Mouse (Mus musculus) kidney, embryonic 16.5 days (tissue): ENCODE results near the gene Syngap1. TPM values are rescaled to one million over a fixed set of nuclear protein-coding genes. Genes with fewer than 3 reads are reported as not detected.
"Not testable (repeated sequence)": the region's sequence is repeated elsewhere in the genome, so short reads cannot be mapped to it uniquely, and the experiment has no call there.

Source experiments
- ATAC-seq: fragments of 200-750 bp; cut with Nextera tagmentation; 2 replicates; pipeline ENCODE4 v1.8.0; 2017; ENCODE audit warnings: moderate TSS enrichment; ENCODE audit not compliant: low FRiP score, low TSS enrichment
- H3K27ac ChIP-seq: fragments of 300-500 bp; sonication (generic); 2 replicates; pipeline ENCODE4 v1.5.1; 2014; ENCODE audit warnings: low read length
- H3K27me3 ChIP-seq: fragments of 300-500 bp; sonication (generic); 2 replicates; pipeline ENCODE4 v1.6.1; 2014; ENCODE audit warnings: low read length, control low read depth, mixed read lengths; ENCODE audit not compliant: insufficient read depth
- H3K36me3 ChIP-seq: fragments of 300-500 bp; sonication (generic); 2 replicates; pipeline ENCODE4 v1.6.1; 2014; ENCODE audit warnings: low read length, control low read depth, mixed read lengths; ENCODE audit not compliant: insufficient read depth
- H3K4me1 ChIP-seq: fragments of 300-500 bp; sonication (generic); 2 replicates; pipeline ENCODE4 v1.6.1; 2014; ENCODE audit warnings: low read length, control low read depth, mixed read lengths; ENCODE audit not compliant: insufficient read depth
- H3K4me2 ChIP-seq: fragments of 300-500 bp; sonication (generic); replicated peaks from 2 replicates; pipeline ENCODE4 v1.6.1; 2014; ENCODE audit warnings: low read depth, low read length
- H3K4me3 ChIP-seq: fragments of 300-500 bp; sonication (generic); 2 replicates; pipeline ENCODE4 v1.5.1; 2014; ENCODE audit warnings: mild to moderate bottlenecking, low read length
- H3K9ac ChIP-seq: fragments of 300-500 bp; sonication (generic); replicated peaks from 2 replicates; pipeline ENCODE4 v1.6.1; 2014; ENCODE audit warnings: low read length
- H3K9me3 ChIP-seq: fragments of 300-500 bp; sonication (generic); 2 replicates; pipeline ENCODE4 v1.6.1; 2016; ENCODE audit warnings: low read length, control low read depth
- WGBS: fragments of 180-500 bp; shearing (Covaris S2); extraction: QIAGEN DNeasy Blood & Tissue Kit; methylation state at CpG from one replicate; pipeline ENCODE4 v1.1.7; 2014; 5-methylcytosine and 5-hydroxymethylcytosine counted together
- polyA plus RNA-seq: library from polyadenylated mRNA; unstranded; fragments of >200 nt; fragmentation: Nextera tagmentation; extraction: Ambion mirVana; gene quantifications from 2 replicates; pipeline ENCODE4 v1.2.1, GENCODE M21; 2015

Syngap1 gene
- polyA plus RNA-seq, 1 experiment from 2014 or later, result 1.1 TPM

DNA sequence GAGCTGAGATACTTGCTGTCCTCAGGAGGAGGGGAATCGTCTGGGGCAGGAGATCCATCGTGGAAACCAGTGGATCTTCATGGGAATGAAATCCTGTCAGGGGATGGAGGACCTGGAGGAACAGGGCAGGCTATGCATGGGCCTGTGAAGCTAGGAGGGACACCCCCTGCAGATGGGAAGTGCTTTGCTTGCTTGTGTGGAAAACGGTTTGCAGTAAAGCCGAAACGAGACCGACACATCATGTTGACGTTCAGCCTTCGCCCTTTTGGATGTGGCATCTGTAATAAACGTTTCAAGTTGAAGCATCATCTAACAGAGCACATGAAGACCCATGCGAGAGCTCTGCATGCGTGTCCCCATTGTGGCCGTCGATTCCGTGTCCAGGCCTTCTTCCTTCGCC is 33.5 kb downstream of the Syngap1 start:
- Histone ChIP-seq H3K9ac (no peak overlapping the region), H3K4me3 (no peak overlapping the region), H3K9me3 (no peaks in the 10 kb centered on the region), H3K27ac (no peak overlapping the region), H3K36me3 (peaks cover 37% of the 10 kb centered on the region), H3K27me3 (no peaks in the 10 kb centered on the region), H3K4me1 (peaks cover 28% of the 10 kb centered on the region), H3K4me2 (peak overlapping the region; percentile 72; the same call in 1 of the 2 replicates)
- no peak for ATAC-seq
- 90% methylated on average over 15 of the region's 15 CpGs for WGBS

DNA sequence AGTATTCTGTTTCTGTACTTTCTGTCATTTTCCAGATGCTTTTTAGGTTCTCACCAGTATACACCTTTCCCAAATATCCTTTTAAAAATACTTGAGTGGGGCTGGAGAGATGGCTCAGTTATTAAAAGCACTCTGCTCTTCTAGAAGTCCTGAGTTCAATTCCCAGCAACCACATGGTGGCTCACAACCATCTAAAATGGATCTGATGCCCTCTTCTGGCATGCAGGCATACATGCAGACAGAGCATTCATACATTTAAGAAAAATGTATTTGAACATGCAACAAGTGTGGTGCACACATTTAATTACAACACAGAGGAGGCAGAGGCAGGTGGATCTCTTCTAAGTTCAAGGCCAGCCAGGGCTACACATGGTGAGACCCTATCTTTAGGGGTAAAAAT is 34.4 kb downstream of the Syngap1 start:
- Histone ChIP-seq H3K4me2 (no peak overlapping the region), H3K27ac (no peak overlapping the region), H3K27me3 (no peaks in the 10 kb centered on the region), H3K36me3 (peaks cover 37% of the 10 kb centered on the region), H3K9ac (no peak overlapping the region), H3K9me3 (no peaks in the 10 kb centered on the region), H3K4me3 (no peak overlapping the region), H3K4me1 (peaks cover 28% of the 10 kb centered on the region)
- no peak for ATAC-seq

- H3K4me2 ChIP-seq, ATAC-seq, H3K9me3 ChIP-seq, H3K27me3 ChIP-seq, H3K4me3 ChIP-seq, H3K9ac ChIP-seq, H3K27ac ChIP-seq: not testable (repeated sequence)
- Histone ChIP-seq H3K36me3 (peaks cover 42% of the 10 kb centered on the region), H3K4me1 (peaks cover 14% of the 10 kb centered on the region)
- 88% methylated on average over 6 of the region's 6 CpGs for WGBS
These were observed 36.3 kb downstream of the Syngap1 start for GRCm38 (mm10) chr17:26977354-26977753.

DNA sequence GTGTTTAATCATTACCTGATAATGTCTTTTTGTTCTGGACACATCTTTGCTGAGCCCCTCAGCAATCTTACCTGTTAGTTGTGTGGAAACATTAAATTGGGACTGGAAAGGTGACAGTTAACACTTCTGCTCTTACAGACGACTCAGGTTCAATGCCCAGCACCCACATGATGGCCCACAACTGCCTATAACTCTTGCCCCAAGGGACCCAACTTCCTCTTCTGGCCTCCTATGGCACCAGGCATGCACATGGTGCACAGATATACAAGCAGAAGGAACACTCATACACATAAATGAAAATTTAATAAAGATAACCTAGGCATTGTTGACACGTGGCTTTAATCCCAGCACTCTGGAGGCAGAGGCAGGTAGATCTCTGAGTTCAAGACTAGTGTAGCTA is 38.4 kb downstream of the Syngap1 start:
- no peak overlapping the region for H3K4me3 ChIP-seq
- no peak for ATAC-seq
- H3K36me3 ChIP-seq, result peaks cover 42% of the 10 kb centered on the region
- H3K4me2 ChIP-seq, result no peak overlapping the region
- peaks cover 5% of the 10 kb centered on the region for H3K4me1 ChIP-seq
- no peaks in the 10 kb centered on the region for H3K27me3 ChIP-seq
- no peak overlapping the region for H3K27ac ChIP-seq
- WGBS, result 79% methylated on average over 2 of the region's 2 CpGs
- no peak overlapping the region for H3K9ac ChIP-seq
- no peaks in the 10 kb centered on the region for H3K9me3 ChIP-seq

- 76% methylated on average over 2 of the region's 2 CpGs for WGBS
- H3K27me3 ChIP-seq, result no peaks in the 10 kb centered on the region
- no peak overlapping the region for H3K27ac ChIP-seq
These were observed 40.0 kb downstream of the Syngap1 start for GRCm38 (mm10) chr17:26981050-26981449.

DNA sequence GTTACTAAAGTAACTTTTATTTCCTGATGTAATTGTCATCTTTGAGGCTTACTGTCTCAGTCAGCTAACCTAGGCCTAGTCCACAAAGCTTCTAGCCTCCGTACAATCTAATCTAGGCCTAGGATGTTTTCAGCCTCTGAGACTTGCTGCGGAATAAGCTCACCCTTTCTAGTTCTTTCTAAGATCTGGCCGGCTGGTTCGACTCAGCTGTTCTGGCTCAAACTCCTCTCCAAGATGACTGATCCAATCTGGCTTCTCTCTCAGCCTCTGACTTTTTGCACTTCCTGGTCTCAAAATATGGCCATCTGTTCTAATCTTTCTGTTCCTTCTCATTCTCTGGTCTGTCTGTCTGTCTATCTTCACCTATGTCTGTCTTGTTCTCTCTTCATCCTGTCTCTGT is 42.3 kb downstream of the Syngap1 start:
- no peak for ATAC-seq
- Histone ChIP-seq H3K36me3 (peaks cover 12% of the 10 kb centered on the region), H3K4me3 (no peak overlapping the region), H3K4me2 (no peak overlapping the region), H3K27ac (no peak overlapping the region), H3K27me3 (no peaks in the 10 kb centered on the region), H3K4me1 (no peaks in the 10 kb centered on the region), H3K9ac (no peak overlapping the region), H3K9me3 (no peaks in the 10 kb centered on the region)
- WGBS, result 85% methylated on average over 4 of the region's 4 CpGs

More at GRCm38 (mm10) chr17:26981050-26981449, 40.0 kb downstream of the Syngap1 start:
- Histone ChIP-seq H3K9ac (no peak overlapping the region), H3K36me3 (peaks cover 31% of the 10 kb centered on the region), H3K4me1 (no peaks in the 10 kb centered on the region), H3K9me3 (no peaks in the 10 kb centered on the region), H3K4me2 (no peak overlapping the region), H3K4me3 (no peak overlapping the region)
- ATAC-seq, result no peak

DNA sequence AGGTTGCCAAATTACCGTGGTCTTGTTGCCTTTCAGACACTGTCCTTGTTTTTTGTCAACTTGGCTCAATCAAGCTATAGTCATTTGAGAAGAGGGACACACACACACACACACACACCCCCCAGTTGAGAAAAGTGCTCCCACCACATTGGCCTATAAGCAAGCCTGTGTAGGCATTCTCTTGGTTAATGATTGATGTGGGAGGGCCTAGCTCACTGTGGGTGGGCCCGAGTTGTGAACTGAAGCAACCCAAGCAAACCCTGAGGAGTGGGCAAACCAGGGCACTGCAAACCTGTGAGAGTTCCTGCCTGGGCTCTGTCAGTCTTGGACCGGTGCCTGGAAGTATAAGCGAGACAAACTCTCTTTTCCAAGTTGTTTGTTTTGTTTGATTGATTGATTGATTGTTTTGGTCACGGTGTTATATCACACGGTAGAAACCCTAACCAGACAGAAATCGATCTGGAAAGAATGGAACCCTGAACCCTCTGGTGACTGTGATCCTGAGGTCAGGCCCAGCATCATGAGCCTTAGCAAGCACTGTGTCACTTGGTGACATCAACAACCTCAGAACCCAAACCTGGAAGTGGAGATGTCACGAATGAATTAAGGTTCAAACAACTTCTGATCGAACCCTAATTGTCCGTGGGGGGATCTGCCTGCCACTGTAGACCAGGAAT is 44.6 kb downstream of the Syngap1 start:
- ATAC-seq, result no peak
- no peak overlapping the region for H3K4me3 ChIP-seq
- 57% methylated on average over 10 of the region's 10 CpGs for WGBS

GRCm38 (mm10) chr17:26990521-26990920 is 49.5 kb downstream of the Syngap1 start:
- no peaks in the 10 kb centered on the region for H3K9me3 ChIP-seq
- H3K27me3 ChIP-seq, result no peaks in the 10 kb centered on the region
- no peak overlapping the region for H3K9ac ChIP-seq
- no peak overlapping the region for H3K4me2 ChIP-seq
- ATAC-seq, result no peak
- no peaks in the 10 kb centered on the region for H3K36me3 ChIP-seq
- H3K4me1 ChIP-seq, result 0 out of 2 replicates have a peak, but pooled peaks cover 4% of the 10 kb centered on the region
- no peak overlapping the region for H3K4me3 ChIP-seq
- H3K27ac ChIP-seq, result no peak overlapping the region

More for the DNA sequence above, 44.6 kb downstream of the Syngap1 start:
- no peak overlapping the region for H3K4me2 ChIP-seq
- H3K27ac ChIP-seq, result no peak overlapping the region
- H3K9ac ChIP-seq, result no peak overlapping the region
- H3K36me3 ChIP-seq, result peaks cover 4% of the 10 kb centered on the region; the same call in 1 of the 2 replicates
- H3K4me1 ChIP-seq, result no peaks in the 10 kb centered on the region
- H3K27me3 ChIP-seq, result no peaks in the 10 kb centered on the region
- H3K9me3 ChIP-seq, result no peaks in the 10 kb centered on the region

DNA sequence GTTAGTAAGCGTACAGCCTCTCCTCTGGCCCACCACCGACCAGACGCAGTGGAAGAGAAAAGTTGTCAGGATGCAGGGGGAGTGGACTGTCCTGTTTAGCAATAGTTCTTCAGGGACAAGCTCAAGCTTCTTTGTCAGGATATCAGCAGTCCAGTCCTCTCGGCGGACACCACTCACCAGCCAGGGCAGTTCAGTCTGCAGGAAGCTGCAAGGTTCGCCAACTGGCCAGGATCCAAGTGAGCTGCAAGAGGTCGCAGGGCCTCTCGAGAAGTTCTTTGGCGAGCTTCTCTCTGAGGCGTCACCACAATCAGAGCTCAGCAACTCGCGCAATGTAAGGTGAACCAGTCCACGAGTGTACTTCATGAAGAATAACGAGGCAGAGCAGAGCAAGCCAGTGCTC is 53.4 kb downstream of the Syngap1 start:
- H3K36me3 ChIP-seq, result no peaks in the 10 kb centered on the region
- 51% methylated on average over 14 of the region's 14 CpGs for WGBS
- 0 out of 2 replicates have a peak, but pooled peaks have one; percentile 12 for ATAC-seq
- no peaks in the 10 kb centered on the region for H3K9me3 ChIP-seq
- no peak overlapping the region for H3K9ac ChIP-seq
- H3K27me3 ChIP-seq, result no peaks in the 10 kb centered on the region
- no peak overlapping the region for H3K4me3 ChIP-seq
- 0 out of 2 replicates have a peak overlapping the region, but pooled peaks have one; percentile 13 for H3K27ac ChIP-seq
- 0 out of 2 replicates have a peak, but pooled peaks cover 4% of the 10 kb centered on the region for H3K4me1 ChIP-seq
- no peak overlapping the region for H3K4me2 ChIP-seq

DNA sequence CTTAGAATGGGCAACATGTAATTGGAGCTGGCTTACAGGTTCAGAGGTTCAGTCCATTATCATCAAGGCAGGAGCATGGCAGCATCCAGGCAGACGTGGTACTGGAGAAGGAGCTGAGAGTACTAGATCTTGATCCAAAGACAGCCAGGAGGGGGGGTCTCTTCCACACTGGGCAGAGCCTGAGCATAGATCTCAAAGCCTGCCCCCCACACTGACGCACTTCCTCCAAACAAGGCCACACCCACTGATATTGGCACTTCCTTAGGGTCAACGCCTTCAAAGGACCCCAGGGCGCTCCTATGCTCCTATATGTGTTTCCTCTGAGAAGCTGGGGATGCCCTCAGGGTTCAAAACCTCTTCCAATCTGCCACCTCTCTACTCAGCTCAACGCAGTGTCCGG is 54.0 kb downstream of the Syngap1 start:
- H3K9me3 ChIP-seq, result no peaks in the 10 kb centered on the region
- no peak overlapping the region for H3K4me3 ChIP-seq
- H3K4me1 ChIP-seq, result 0 out of 2 replicates have a peak, but pooled peaks cover 4% of the 10 kb centered on the region
- no peak overlapping the region for H3K9ac ChIP-seq
- H3K27ac ChIP-seq, result peak overlapping the region; percentile 18; the same call in 1 of the 2 replicates
- H3K27me3 ChIP-seq, result no peaks in the 10 kb centered on the region
- H3K36me3 ChIP-seq, result no peaks in the 10 kb centered on the region
- ATAC-seq, result no peak
- 75% methylated on average over 6 of the region's 6 CpGs for WGBS
- no peak overlapping the region for H3K4me2 ChIP-seq
